Mouse (Mus musculus): ENCODE results near the gene Setd7.

DNA sequence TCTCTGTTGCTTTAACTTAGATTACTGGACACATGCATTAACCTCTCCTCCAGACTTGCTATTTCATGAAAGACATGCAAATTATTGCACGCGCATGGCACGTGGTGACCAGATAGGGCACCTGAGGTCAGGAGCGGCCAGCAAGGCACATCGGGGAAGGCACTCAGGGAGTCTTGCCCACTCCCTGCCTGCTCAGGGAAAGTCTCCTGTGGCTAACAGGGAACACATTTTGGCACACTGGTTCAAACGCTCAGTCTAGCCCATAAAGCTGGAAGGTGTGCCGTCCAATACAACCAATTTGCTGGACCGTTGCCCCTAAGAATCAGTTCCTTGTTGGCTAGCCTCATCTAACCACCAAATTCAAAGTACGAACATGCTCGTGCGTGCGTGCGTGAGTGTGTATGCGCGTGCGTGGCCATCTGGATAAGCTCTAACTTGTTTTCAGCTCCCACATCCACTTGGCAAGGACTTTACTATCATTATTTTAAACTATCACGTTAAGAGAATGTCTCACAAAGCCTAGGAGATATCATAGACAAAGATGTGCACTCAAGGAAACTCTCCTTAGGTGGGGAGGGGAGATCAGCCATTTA lies 11.6 kb downstream of the Setd7 start:
- no peak for TF ChIP-seq CTCF (IDR thresholded peaks at IDR 0.05; ENCODE audit: low read depth)
- no peak for TF ChIP-seq EP300 (IDR thresholded peaks at IDR 0.05; ENCODE audit: low read depth)

Measured in liver, postnatal 0 days (tissue).